Mouse (Mus musculus): ENCODE measurements around the gene Plod3. TPM values are rescaled to one million over a fixed set of nuclear protein-coding genes. Genes with fewer than 3 reads are reported as not detected.

Plod3 gene
- 9.1 TPM for polyA plus RNA-seq (2017; shearing (Covaris generic))

DNA sequence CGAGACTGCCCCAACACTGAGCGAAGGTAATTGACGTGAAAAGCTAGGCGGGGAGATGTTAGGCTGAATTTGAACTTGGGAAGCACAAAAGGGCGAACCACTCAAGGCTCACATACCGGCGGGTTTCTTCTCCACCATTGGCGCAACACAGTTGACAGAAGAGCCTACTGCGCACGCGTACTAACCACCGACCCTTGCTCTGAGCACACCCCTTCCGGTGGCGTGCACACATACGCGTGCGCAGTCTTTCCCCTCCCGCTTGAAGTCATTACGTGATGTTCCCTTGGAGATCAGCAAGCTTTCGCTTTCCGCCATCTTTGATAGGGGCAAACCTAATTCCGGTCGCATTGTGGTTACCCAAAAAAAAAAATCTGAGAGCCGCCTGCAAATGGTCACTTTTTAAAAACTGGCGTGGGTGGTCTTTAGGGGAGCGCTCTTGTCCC lies at the start of gene Plod3:
TSS of gene Plod3 (plus strand) at position 325 of the 443 bp plus-strand sequence.

DNA sequence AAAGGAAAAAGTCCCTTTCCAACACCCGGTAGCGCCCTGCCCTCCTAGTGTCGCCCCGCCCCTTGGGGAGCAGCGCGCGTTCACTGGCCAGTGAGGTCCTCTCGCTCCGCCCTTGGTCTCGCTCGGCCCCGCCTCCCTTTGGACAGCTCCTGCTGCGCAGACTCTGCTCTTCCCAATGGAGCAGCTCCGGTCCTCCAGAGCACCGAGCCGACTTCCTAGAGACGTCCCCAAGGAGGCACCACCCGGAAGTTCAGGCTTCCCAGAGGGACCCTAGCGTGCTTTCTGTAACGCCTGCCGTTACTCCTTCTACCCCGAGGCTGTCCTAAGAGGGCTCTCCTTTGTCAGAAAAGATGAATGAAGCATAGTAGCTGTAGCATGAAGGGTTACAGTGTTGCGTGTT lies 33.8 kb upstream of the Plod3 start, which contains the start of gene Fis1:
TSS of gene Fis1 (plus strand) at position 261 of the 400 bp plus-strand sequence.

DNA sequence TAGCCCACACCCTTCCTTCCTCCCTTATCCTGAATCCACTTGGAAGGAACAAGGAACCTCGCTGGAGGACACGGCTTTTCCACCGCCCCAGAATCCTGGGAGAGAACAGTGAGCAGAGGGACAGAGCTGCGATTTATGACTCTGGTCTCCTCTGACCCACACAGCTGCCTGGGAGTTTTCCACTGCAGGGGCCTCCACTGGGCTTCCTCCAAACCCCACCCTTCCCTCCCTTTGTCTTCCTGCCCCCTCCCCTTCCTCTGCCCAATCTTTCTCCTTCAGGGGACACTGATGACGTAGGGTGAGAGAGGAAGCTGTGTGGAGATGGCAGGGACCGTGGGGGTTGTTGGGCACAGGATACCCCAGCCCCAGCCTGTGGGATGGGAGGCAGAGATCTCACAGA lies 20.5 kb upstream of the Plod3 start, which contains the start of gene Cldn15:
TSS of gene Cldn15 (plus strand) at position 286 of the 400 bp plus-strand sequence.

DNA sequence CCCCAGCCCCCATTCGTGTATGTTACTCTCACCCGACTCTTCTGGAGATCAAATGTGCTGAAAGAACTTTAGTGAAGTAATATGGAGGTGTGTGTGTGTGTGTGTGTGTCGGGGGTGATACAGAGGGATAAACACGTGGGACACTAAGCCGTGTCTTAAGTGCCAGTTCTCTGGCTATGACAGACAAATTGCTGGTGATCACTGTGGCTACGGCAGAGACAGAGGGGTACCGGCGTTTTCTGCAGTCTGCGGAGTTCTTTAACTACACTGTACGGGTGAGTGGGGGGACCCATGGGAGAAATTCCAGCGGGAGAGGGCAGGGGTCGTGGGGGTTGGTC lies 1.1 kb downstream of the Plod3 start, which contains the start of gene Znhit1:
TSS of gene Znhit1 (minus strand) at position 88 of the 338 bp plus-strand sequence.

DNA sequence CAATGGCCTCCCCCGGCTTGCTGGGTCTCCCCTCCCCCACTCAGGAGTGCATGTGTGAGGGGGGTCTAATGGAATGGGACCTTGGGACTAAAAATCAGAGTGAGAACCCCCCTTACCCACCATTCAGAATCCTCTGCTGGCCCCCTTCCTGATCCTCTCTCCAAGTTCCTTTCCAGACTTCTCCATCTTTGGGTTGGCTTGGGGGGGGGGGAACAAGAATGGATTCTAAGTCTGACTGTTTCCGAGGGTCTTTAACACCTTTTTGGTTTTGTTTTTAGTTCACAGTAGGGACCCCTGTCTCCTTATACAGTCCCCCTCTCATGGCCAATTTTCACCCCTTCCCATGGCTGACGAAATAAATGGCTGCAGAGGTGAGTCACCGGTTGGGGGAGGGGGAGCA lies 39.3 kb downstream of the Plod3 start, which contains the start of gene Vgf:
TSS of gene Vgf (plus strand) at position 301 of the 400 bp plus-strand sequence.

DNA sequence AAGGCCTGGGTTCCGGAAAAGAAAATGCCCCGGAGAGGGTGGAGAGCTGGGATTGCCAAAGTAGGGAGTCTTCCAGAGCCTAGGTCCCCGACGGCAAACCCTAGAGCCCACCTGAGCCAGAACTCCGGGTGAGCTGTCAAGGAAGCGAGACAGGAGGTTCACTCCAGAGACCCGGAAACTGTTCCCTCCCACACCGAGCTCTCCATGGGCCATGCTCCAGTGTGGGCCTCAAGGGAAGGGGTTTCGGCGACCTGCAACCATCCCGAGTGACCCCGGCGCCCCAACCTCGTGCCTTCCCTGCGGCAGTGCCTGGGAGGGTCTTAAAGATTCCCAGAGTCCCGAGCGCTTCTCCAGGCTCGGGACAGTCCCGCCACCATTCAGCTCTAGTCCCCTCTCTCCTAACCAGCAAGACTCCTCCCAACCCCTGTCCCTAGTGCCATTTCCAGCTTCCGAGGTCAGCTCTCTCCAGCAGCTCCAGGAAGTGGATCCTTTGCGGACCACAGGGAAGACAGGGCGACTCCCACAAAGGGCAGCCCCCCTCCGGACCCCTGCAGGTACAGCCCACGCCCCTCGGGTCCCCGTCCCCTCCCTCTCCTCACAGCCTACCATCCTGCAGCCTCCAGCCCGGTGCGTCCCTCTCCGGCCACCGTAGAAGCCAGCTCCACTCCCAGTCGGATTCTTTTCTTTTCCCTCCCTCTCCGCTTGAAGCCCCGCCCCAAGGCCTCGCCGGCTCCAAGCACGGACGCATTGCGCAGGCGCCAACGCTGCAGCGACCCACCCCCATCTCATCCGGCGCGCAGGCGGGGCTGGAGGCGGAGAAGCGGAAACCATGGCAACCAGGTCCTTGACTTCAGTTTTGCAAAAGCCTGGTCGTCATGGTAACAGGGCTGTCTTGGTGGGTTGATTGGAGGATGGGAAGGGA lies 58.8 kb downstream of the Plod3 start, which contains the start of gene Ap1s1:
TSS of gene Ap1s1 (minus strand) at position 734 of the 922 bp plus-strand sequence.

Other genes starting within 250 kb of the Plod3 start
- gene Col26a1, start 103.8 kb upstream of the Plod3 start, polyA plus RNA-seq (2017; shearing (Covaris generic)): 0.48 TPM
- gene Ift22, start 78.9 kb upstream of the Plod3 start, polyA plus RNA-seq (2017; shearing (Covaris generic)): 7.8 TPM
- 260 TPM for gene Fis1, start 33.7 kb upstream of the Plod3 start, polyA plus RNA-seq (2017; shearing (Covaris generic))
- gene Cldn15, start 20.4 kb upstream of the Plod3 start, polyA plus RNA-seq (2017; shearing (Covaris generic)): not detected
- 54.3 TPM for gene Znhit1, start 1.0 kb downstream of the Plod3 start, polyA plus RNA-seq (2017; shearing (Covaris generic))
- 0.30 TPM for gene Vgf, start 39.4 kb downstream of the Plod3 start, polyA plus RNA-seq (2017; shearing (Covaris generic))
- gene Ap1s1, start 59.1 kb downstream of the Plod3 start, polyA plus RNA-seq (2017; shearing (Covaris generic)): 81.2 TPM
- not detected for gene Serpine1, start 85.2 kb downstream of the Plod3 start, polyA plus RNA-seq (2017; shearing (Covaris generic))
- gene Trim56, start 129.2 kb downstream of the Plod3 start, polyA plus RNA-seq (2017; shearing (Covaris generic)): 16.0 TPM
- not detected for gene Muc3, start 162.3 kb downstream of the Plod3 start, polyA plus RNA-seq (2017; shearing (Covaris generic))
- 1.6 TPM for gene Muc3a, start 225.4 kb downstream of the Plod3 start, polyA plus RNA-seq (2017; shearing (Covaris generic))